Mouse (Mus musculus) brain, embryonic 14.5 days (tissue): ENCODE data around the gene Usp18.

Experiments
- CTCF ChIP-seq: fragments of 200-500 bp; IDR thresholded peaks from 2 replicates; pipeline ENCODE4 v1.5.1; 2012; ENCODE audit warnings: inconsistent platforms, mild to moderate bottlenecking, moderate library complexity, borderline replicate concordance; ENCODE audit not compliant: insufficient read depth, insufficient read length; ENCODE audit errors: extremely low read depth
- POLR2A ChIP-seq: fragments of 200-500 bp; IDR thresholded peaks from 2 replicates; pipeline ENCODE4 v1.6.1; 2012; ENCODE audit warnings: mild to moderate bottlenecking, inconsistent platforms, borderline replicate concordance; ENCODE audit not compliant: poor library complexity, insufficient read depth, insufficient read length, severe bottlenecking; ENCODE audit errors: extremely low read depth

GRCm38 (mm10) chr6:121210926-121211289 lies 34.8 kb upstream of the Usp18 start:
- TF ChIP-seq POLR2A: no peak
- no peak for TF ChIP-seq CTCF
